Mouse (Mus musculus): ENCODE data around the gene Cul5. TPM values are rescaled to one million over a fixed set of nuclear protein-coding genes. Genes with fewer than 3 reads are reported as not detected.
A peak's percentile ranks its signal among the peaks of the same experiment; 100 is the strongest.

Cul5 gene
- 8.7 and 10.1 TPM in 2 replicates for polyA plus RNA-seq (2015; fragmentation: Nextera tagmentation; extraction: Ambion mirVana)

DNA sequence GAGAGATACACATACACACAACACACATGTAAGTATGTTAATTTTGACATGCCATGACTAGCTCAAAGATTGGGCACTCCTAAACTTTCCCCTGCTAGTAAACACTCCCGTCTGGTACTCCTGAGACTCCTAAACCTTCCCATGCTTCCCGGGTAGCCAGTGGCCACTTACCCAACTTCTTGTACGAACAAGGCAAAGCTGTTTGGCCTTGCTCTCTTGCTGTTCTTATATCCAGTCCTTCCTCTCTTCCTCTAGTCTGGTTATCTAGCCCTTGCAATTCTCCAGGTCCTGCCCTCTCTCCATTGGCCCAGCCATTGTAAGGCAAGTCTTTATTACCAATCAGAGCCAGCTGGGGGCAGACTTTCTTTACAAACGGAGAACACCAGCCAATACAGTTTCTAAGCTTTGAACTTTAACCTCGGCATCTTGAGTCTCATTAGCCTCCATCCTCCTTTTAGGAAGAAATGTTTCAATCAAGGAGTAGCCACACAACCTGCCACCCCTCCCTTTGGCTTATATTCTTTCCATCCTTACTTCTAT is at the start of gene Cul5:
Gene Cul5 (minus strand): TSS at position 335 of the 540 bp plus-strand sequence.
- H3K9ac ChIP-seq (ENCODE audit: low read depth, low read length): no peak within 1 kb of the TSS
- no peak for ATAC-seq (ENCODE audit: low read depth)
- H3K36me3 ChIP-seq (ENCODE audit: control insufficient read depth, insufficient read depth): no peaks in the 10 kb centered on the region
- H3K4me3 ChIP-seq (ENCODE audit: low read depth, low read length): no peak within 1 kb of the TSS
- H3K4me2 ChIP-seq (ENCODE audit: low read depth, low read length): no peak within 1 kb of the TSS
- WGBS (ENCODE audit: insufficient replicate concordance): 32% methylated on average over 5 of the region's 5 CpGs
- H3K9me3 ChIP-seq (replicated peaks; ENCODE audit: control insufficient read depth, low read length): no peaks in the 10 kb centered on the region
- no peaks in the 10 kb centered on the region for H3K27me3 ChIP-seq (ENCODE audit: control insufficient read depth, insufficient read depth, low read depth, low read length)
- no peak within 1 kb of the TSS for H3K27ac ChIP-seq (ENCODE audit: low read length)
- peaks cover 14% of the 10 kb centered on the region for H3K4me1 ChIP-seq (ENCODE audit: control insufficient read depth, low read depth, low read length)

DNA sequence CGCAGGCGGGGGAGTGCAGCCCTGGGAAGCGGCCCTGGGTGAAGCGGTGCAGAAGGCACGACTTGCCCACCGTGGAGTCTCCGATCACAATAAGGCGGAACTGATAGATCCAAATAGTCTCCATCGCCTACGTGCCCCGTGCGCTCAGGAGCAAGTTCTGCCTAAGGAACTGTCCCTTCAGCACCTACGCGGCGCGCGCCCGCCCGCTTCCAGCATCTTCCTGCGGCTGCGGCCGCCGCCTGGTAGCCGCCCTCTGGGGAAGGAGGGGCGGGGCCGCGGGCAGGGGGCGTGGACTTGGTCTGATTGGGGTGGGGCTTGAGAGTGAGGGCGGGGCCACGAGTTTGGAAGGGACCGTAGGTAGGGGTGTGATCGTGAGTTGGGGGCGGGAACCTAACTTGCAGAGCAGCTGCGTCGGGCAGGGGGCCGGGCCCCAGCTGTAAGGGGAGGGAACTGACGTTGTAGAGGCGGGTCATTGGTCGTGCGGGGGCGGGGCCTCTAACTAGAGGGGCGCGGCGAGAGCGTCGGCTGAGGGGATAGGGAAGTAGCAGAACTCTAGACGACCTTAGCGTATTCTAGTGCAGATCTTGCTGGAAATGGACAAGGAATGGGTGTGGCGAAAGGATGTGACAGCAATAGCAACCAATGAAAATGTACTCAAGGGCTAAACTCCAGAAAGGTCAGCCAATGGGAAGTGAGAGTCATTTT is 36.3 kb upstream of the Cul5 start, which contains the start of gene Rab39:
Gene Rab39 (minus strand): TSS at position 241 of the 705 bp plus-strand sequence.
- no peak within 1 kb of the TSS for H3K9ac ChIP-seq (ENCODE audit: low read depth, low read length)
- H3K27ac ChIP-seq (ENCODE audit: low read length): no peak within 1 kb of the TSS

DNA sequence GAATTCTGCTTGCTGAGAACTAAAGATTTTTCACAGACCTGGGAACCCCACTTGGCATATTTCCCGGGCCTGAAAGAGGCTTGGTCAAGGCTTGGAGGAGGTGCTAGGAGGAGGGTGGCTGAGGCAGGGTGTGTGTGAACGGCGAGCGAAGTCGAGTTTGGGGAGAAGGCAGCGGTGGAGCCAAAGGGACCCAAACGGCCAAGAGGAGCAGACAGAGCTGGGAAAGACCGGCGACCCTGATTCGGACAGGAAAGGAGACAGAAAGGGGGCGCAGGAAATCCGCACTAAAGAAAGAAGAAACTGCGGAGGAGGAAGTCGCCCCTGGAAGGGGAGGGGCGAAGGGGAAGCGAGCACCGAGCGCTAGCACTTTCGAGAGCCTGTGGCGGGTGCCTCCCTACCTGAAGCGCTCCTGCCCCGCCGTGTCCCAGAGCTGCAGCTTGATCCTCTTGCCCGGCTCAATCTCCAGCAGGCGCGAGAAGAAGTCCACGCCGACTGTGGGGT is 35.7 kb upstream of the Cul5 start:
- H3K27me3 ChIP-seq (ENCODE audit: control insufficient read depth, insufficient read depth, low read depth, low read length): peaks cover 7% of the 10 kb centered on the region
- peak overlapping the region; percentile 45 for H3K4me3 ChIP-seq (ENCODE audit: low read depth, low read length)
- H3K36me3 ChIP-seq (ENCODE audit: control insufficient read depth, insufficient read depth): no peaks in the 10 kb centered on the region
- H3K4me2 ChIP-seq (ENCODE audit: low read depth, low read length): peak overlapping the region; percentile 47
- WGBS (ENCODE audit: insufficient replicate concordance): under 1% methylated on average over 27 of the region's 28 CpGs
- H3K9ac ChIP-seq (ENCODE audit: low read depth, low read length): no peak overlapping the region
- H3K9me3 ChIP-seq (replicated peaks; ENCODE audit: control insufficient read depth, low read length): no peaks in the 10 kb centered on the region
- H3K4me1 ChIP-seq (ENCODE audit: control insufficient read depth, low read depth, low read length): peaks cover 2% of the 10 kb centered on the region
- H3K27ac ChIP-seq (ENCODE audit: low read length): no peak overlapping the region
- peak; percentile 31 for ATAC-seq (ENCODE audit: low read depth)

More for the DNA sequence above, 36.3 kb upstream of the Cul5 start, which contains the start of gene Rab39:
- H3K4me2 ChIP-seq (ENCODE audit: low read depth, low read length): peak within 1 kb of the TSS; percentile 47
- H3K4me3 ChIP-seq (ENCODE audit: low read depth, low read length): peak within 1 kb of the TSS; percentile 45
- under 1% methylated on average over 46 of the region's 49 CpGs for WGBS (ENCODE audit: insufficient replicate concordance)
- H3K4me1 ChIP-seq (ENCODE audit: control insufficient read depth, low read depth, low read length): peaks cover 2% of the 10 kb centered on the region
- H3K9me3 ChIP-seq (replicated peaks; ENCODE audit: control insufficient read depth, low read length): no peaks in the 10 kb centered on the region
- peaks cover 7% of the 10 kb centered on the region for H3K27me3 ChIP-seq (ENCODE audit: control insufficient read depth, insufficient read depth, low read depth, low read length)
- peak; percentile 86 for ATAC-seq (ENCODE audit: low read depth)
- no peaks in the 10 kb centered on the region for H3K36me3 ChIP-seq (ENCODE audit: control insufficient read depth, insufficient read depth)

DNA sequence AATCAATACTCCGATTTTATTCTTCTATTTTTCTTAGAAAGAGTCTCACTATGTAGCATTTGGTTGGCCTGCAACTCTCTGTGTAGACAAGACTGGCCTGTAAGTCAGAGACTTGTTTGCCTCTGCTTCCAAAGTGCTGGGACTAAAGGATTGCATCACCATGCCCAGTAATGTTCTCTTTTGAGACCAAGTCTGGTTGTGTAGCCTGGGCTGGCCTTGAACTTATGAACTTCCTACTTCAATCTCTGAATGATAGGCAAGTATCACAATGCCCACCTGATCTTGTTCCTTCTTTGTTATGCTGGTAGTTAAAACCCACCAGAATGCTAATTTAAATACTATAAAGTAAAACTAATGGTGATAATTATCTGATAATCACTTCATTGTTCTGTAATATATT is 33.2 kb upstream of the Cul5 start:
- ATAC-seq (ENCODE audit: low read depth): no peak
- WGBS (ENCODE audit: insufficient replicate concordance): 67% methylated on average over 1 of the region's 1 CpGs
- no peak overlapping the region for H3K4me2 ChIP-seq (ENCODE audit: low read depth, low read length)
- H3K27me3 ChIP-seq (ENCODE audit: control insufficient read depth, insufficient read depth, low read depth, low read length): peaks cover 7% of the 10 kb centered on the region
- H3K4me1 ChIP-seq (ENCODE audit: control insufficient read depth, low read depth, low read length): peaks cover 2% of the 10 kb centered on the region
- no peak overlapping the region for H3K27ac ChIP-seq (ENCODE audit: low read length)
- H3K9me3 ChIP-seq (replicated peaks; ENCODE audit: control insufficient read depth, low read length): no peaks in the 10 kb centered on the region
- H3K36me3 ChIP-seq (ENCODE audit: control insufficient read depth, insufficient read depth): no peaks in the 10 kb centered on the region
- H3K9ac ChIP-seq (ENCODE audit: low read depth, low read length): no peak overlapping the region
- no peak overlapping the region for H3K4me3 ChIP-seq (ENCODE audit: low read depth, low read length)

DNA sequence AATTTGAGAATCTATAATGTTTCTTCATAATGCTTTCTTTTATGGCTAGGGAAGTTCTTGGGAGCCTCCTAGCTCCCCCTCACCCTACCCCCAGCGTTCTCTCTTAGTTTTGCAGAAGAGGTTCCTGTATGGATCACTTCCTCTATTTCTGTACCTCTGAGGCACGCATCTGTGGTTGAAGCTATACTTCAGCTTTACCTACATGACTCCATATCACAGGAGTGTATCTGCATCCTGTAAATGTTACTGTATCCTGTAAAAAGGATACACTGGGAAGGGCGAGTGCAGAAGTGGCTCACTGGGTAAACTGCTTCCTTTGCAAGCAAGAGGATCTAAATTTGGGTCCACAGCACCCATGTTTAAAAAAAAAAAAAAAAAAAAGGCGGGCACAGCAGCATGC is 30.7 kb upstream of the Cul5 start:
- Histone ChIP-seq H3K4me3 (ENCODE audit: low read depth, low read length) (no peak overlapping the region), H3K27me3 (ENCODE audit: control insufficient read depth, insufficient read depth, low read depth, low read length) (peaks cover 4% of the 10 kb centered on the region), H3K4me2 (ENCODE audit: low read depth, low read length) (no peak overlapping the region), H3K4me1 (ENCODE audit: control insufficient read depth, low read depth, low read length) (no peaks in the 10 kb centered on the region), H3K27ac (ENCODE audit: low read length) (no peak overlapping the region), H3K36me3 (ENCODE audit: control insufficient read depth, insufficient read depth) (no peaks in the 10 kb centered on the region), H3K9me3 (replicated peaks; ENCODE audit: control insufficient read depth, low read length) (no peaks in the 10 kb centered on the region), H3K9ac (ENCODE audit: low read depth, low read length) (no peak overlapping the region)
- no peak for ATAC-seq (ENCODE audit: low read depth)
- 10% methylated on average over 4 of the region's 4 CpGs for WGBS (ENCODE audit: insufficient replicate concordance)

DNA sequence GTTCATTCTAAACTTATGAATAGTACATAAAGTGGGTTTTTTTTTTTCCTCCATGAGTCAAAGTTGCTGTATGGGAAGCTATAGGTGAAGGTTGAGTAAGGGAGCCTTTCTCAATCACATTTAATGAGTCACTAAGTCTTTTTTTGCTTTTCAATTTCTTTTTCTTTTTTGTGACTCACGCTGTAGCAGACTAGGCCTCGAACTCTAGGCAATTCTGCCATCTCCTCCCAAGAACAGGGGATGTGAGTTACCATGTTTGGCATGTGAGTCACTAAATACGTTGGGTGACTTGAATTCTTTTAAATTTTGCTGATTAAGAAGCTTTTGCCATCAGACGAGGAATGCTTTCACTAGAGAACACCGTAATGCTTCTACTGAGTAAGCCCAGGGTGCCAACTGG is 26.0 kb upstream of the Cul5 start:
- no peaks in the 10 kb centered on the region for H3K9me3 ChIP-seq (replicated peaks; ENCODE audit: control insufficient read depth, low read length)
- no peak overlapping the region for H3K4me2 ChIP-seq (ENCODE audit: low read depth, low read length)
- H3K4me3 ChIP-seq (ENCODE audit: low read depth, low read length): no peak overlapping the region
- ATAC-seq (ENCODE audit: low read depth): no peak
- H3K4me1 ChIP-seq (ENCODE audit: control insufficient read depth, low read depth, low read length): no peaks in the 10 kb centered on the region
- no peaks in the 10 kb centered on the region for H3K27me3 ChIP-seq (ENCODE audit: control insufficient read depth, insufficient read depth, low read depth, low read length)
- H3K27ac ChIP-seq (ENCODE audit: low read length): no peak overlapping the region
- no peak overlapping the region for H3K9ac ChIP-seq (ENCODE audit: low read depth, low read length)
- WGBS (ENCODE audit: insufficient replicate concordance): 64% methylated on average over 5 of the region's 5 CpGs
- no peaks in the 10 kb centered on the region for H3K36me3 ChIP-seq (ENCODE audit: control insufficient read depth, insufficient read depth)

DNA sequence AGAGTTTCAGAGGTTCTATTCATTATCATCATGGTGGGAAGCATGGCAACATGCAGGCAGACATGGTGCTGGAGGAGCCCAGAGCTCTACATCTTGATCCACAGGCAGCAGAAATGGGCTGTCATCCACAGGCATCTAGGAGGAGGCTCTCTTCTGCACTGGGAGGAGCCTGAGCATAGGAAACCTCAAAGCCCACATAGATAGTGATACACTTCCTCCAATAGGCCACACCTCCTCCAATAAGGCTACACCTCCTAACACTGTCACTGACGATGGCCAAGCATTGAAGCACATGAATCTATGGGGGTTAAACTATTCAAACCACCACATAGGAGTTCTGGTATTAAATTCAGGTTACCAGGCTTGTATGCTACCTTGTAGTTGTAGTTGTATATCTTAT is 23.9 kb upstream of the Cul5 start:
- Histone ChIP-seq H3K27me3 (ENCODE audit: control insufficient read depth, insufficient read depth, low read depth, low read length) (no peaks in the 10 kb centered on the region), H3K9ac (ENCODE audit: low read depth, low read length) (no peak overlapping the region), H3K36me3 (ENCODE audit: control insufficient read depth, insufficient read depth) (no peaks in the 10 kb centered on the region), H3K9me3 (replicated peaks; ENCODE audit: control insufficient read depth, low read length) (no peaks in the 10 kb centered on the region), H3K4me2 (ENCODE audit: low read depth, low read length) (no peak overlapping the region), H3K4me3 (ENCODE audit: low read depth, low read length) (no peak overlapping the region), H3K27ac (ENCODE audit: low read length) (no peak overlapping the region), H3K4me1 (ENCODE audit: control insufficient read depth, low read depth, low read length) (no peaks in the 10 kb centered on the region)
- WGBS (ENCODE audit: insufficient replicate concordance): 7% methylated on average over 1 of the region's 1 CpGs
- ATAC-seq (ENCODE audit: low read depth): no peak

DNA sequence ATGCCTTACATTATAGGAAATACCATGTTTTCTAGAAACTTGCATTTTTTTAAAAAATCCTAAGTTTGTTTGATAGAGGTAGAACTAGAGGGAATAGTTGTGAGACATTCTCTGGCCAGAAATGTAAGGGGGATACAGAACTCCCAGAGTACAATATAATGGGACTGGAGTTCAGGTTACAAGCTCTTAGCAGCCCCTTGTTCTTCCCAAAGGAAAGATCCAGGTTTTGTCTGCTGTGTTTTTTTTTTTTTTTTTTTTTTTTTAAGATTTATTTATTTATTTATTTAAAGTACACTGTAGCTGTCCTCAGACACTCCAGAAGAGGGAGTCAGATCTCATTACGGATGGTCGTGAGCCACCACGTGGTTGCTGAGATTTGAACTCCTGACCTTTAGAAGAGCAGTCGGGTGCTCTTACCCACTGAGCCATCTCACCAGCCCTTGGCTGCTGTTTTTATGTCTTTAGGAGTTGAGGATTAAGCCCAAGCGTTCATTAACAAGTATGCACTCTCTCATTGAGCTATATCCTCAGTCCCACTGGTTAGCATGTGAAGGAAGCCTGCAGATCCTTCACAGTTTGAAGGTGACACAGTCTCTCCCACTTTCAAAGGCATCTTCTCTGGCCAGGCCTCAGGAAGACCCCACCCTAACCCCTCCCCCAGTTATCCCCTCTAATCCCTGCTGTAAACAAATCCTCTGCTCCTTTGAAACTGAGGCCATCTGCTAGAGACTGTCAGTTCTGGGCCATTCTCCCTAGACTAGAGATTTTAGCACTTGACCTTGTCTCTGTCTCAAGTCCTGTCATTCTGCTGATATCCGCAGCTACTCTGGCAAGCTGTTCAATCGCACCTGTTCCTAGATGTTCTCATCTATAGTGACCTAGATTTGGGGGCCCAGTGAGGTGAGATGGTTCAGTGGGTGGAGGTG is 22.2 kb upstream of the Cul5 start:
- H3K27ac ChIP-seq (ENCODE audit: low read length): no peak overlapping the region
- ATAC-seq (ENCODE audit: low read depth): no peak
- no peaks in the 10 kb centered on the region for H3K4me1 ChIP-seq (ENCODE audit: control insufficient read depth, low read depth, low read length)
- no peaks in the 10 kb centered on the region for H3K27me3 ChIP-seq (ENCODE audit: control insufficient read depth, insufficient read depth, low read depth, low read length)
- no peaks in the 10 kb centered on the region for H3K36me3 ChIP-seq (ENCODE audit: control insufficient read depth, insufficient read depth)
- no peaks in the 10 kb centered on the region for H3K9me3 ChIP-seq (replicated peaks; ENCODE audit: control insufficient read depth, low read length)
- H3K9ac ChIP-seq (ENCODE audit: low read depth, low read length): no peak overlapping the region
- 44% methylated on average over 7 of the region's 7 CpGs for WGBS (ENCODE audit: insufficient replicate concordance)
- H3K4me2 ChIP-seq (ENCODE audit: low read depth, low read length): no peak overlapping the region
- H3K4me3 ChIP-seq (ENCODE audit: low read depth, low read length): no peak overlapping the region
